Mouse (Mus musculus) MEL (cell line): ENCODE results near the gene Mgp. TPM values are rescaled to one million over a fixed set of nuclear protein-coding genes. Genes with fewer than 3 reads are reported as not detected.

Experiments
- DNase-seq: peaks from one replicate; pipeline ENCODE4 v3.0.0; 2011; ENCODE audit warnings: low read depth, low spot score
- H3K27ac ChIP-seq: 2 replicates; pipeline ENCODE4 v1.5.1; 2012; ENCODE audit warnings: low read depth, mild to moderate bottlenecking, control low read depth, low read length, moderate library complexity; ENCODE audit not compliant: control insufficient read depth
- H3K27me3 ChIP-seq, 2 experiments: fragments of 150-350 bp in 1 of 2; sonication (generic) in 1 of 2; 2 replicates each; pipeline ENCODE4 v1.6.1; 2012; ENCODE audit warnings: low read length in 2 of 2, mild to moderate bottlenecking in 2 of 2, improper control_type of control experiment in 1 of 2, moderate library complexity in 1 of 2; ENCODE audit not compliant: insufficient read depth in 2 of 2, control insufficient read depth in 1 of 2
- H3K36me3 ChIP-seq, 2 experiments: 2 replicates each; pipeline ENCODE4 v1.6.1; 2012 to 2014; ENCODE audit warnings: low read length in 2 of 2, improper control_type of control experiment in 1 of 2, inconsistent platforms in 1 of 2, mild to moderate bottlenecking in 1 of 2; ENCODE audit not compliant: insufficient read depth in 2 of 2, control insufficient read depth in 1 of 2
- H3K4me1 ChIP-seq, 2 experiments: fragments of 150-350 bp in 1 of 2; sonication (generic) in 1 of 2; 2 replicates each; pipeline ENCODE4 v1.6.1; 2012; ENCODE audit warnings: low read length in 2 of 2, improper control_type of control experiment in 1 of 2, mild to moderate bottlenecking in 1 of 2; ENCODE audit not compliant: insufficient read depth in 2 of 2, control insufficient read depth in 1 of 2
- H3K4me3 ChIP-seq, 2 experiments: fragments of 150-350 bp in 1 of 2; sonication (generic) in 1 of 2; 2 replicates each; pipeline ENCODE4 v1.5.1; 2012; ENCODE audit warnings: low read depth in 2 of 2, low read length in 2 of 2, mild to moderate bottlenecking in 2 of 2, moderate library complexity in 2 of 2, control low read depth in 1 of 2, improper control_type of control experiment in 1 of 2; ENCODE audit not compliant: control insufficient read depth in 1 of 2, insufficient read depth in 1 of 2
- H3K79me2 ChIP-seq: 2 replicates; pipeline ENCODE4 v1.6.1; 2012; ENCODE audit warnings: mild to moderate bottlenecking, low read length, moderate library complexity; ENCODE audit not compliant: control insufficient read depth, poor library complexity, insufficient read depth
- H3K9ac ChIP-seq: 2 replicates; pipeline ENCODE4 v1.6.1; 2012; ENCODE audit warnings: low read depth, mild to moderate bottlenecking, control low read depth, low read length, moderate library complexity; ENCODE audit not compliant: control insufficient read depth, poor library complexity, severe bottlenecking
- H3K9me3 ChIP-seq: fragments of 150-350 bp; sonication (generic); replicated peaks from 2 replicates; pipeline ENCODE4 v1.6.1; 2012; ENCODE audit warnings: mild to moderate bottlenecking, low read length, improper control_type of control experiment, moderate library complexity; ENCODE audit not compliant: insufficient read depth
- CHD1 ChIP-seq: IDR thresholded peaks from 2 replicates; pipeline ENCODE4 v1.6.1; 2012; ENCODE audit warnings: low read depth, mild to moderate bottlenecking, inconsistent platforms, low read length, improper control_type of control experiment
- ETS1 ChIP-seq: IDR thresholded peaks from 2 replicates; pipeline ENCODE4 v1.6.1; 2012; ENCODE audit warnings: low read depth, mild to moderate bottlenecking, inconsistent platforms, low read length, improper control_type of control experiment, moderate library complexity
- GABPA ChIP-seq: IDR thresholded peaks from 2 replicates; pipeline ENCODE4 v1.6.1; 2012; ENCODE audit warnings: low read depth, mild to moderate bottlenecking, inconsistent platforms, low read length, improper control_type of control experiment, moderate library complexity
- GATA1 ChIP-seq: IDR thresholded peaks from 2 replicates; pipeline ENCODE4 v1.6.1; 2011; ENCODE audit warnings: low read depth, low read length, improper control_type of control experiment
- HCFC1 ChIP-seq: IDR thresholded peaks from 2 replicates; pipeline ENCODE4 v1.6.1; 2012; ENCODE audit warnings: low read depth, mild to moderate bottlenecking, inconsistent platforms, low read length, improper control_type of control experiment, moderate library complexity
- KAT2A ChIP-seq: conservative IDR thresholded peaks from 2 replicates; pipeline ENCODE4 v1.6.1; 2012; ENCODE audit warnings: low read depth, low read length, improper control_type of control experiment, inconsistent platforms
- NRF1 ChIP-seq: IDR thresholded peaks from 2 replicates; pipeline ENCODE4 v1.6.1; 2014; ENCODE audit warnings: low read depth, mild to moderate bottlenecking, inconsistent platforms, low read length, improper control_type of control experiment, moderate library complexity; ENCODE audit not compliant: poor library complexity, insufficient read depth, severe bottlenecking
- POLR2AphosphoS2 ChIP-seq: IDR thresholded peaks from 2 replicates; pipeline ENCODE4 v1.6.1; 2011; ENCODE audit warnings: low read length, improper control_type of control experiment
- RAD21 ChIP-seq: IDR thresholded peaks from 2 replicates; pipeline ENCODE4 v1.6.1; 2011; ENCODE audit warnings: mild to moderate bottlenecking, low read depth, low read length, improper control_type of control experiment
- TAL1 ChIP-seq: IDR thresholded peaks from 2 replicates; pipeline ENCODE4 v1.6.1; 2012; ENCODE audit warnings: mild to moderate bottlenecking, inconsistent platforms, low read length, moderate library complexity, mixed read lengths
- TCF12 ChIP-seq: IDR thresholded peaks from 2 replicates; pipeline ENCODE4 v1.6.1; 2014; ENCODE audit warnings: low read depth, mild to moderate bottlenecking, inconsistent platforms, low read length, improper control_type of control experiment, moderate library complexity
- USF1 ChIP-seq: IDR thresholded peaks from 2 replicates; pipeline ENCODE4 v1.6.1; 2014; ENCODE audit warnings: low read depth, mild to moderate bottlenecking, inconsistent platforms, low read length, improper control_type of control experiment, moderate library complexity
- polyA plus RNA-seq, 2 experiments: library from polyadenylated mRNA; stranded (reverse) in 1 of 2; unstranded in 1 of 2; fragments of >175 nt in 1 of 2; fragments of >200 nt in 1 of 2; gene quantifications; 2 replicates each; pipeline versions ENCODE4 v1.2.1 to v1.2.4; 2012; ENCODE audit warnings: low replicate concordance in 2 of 2, low read depth in 1 of 2; ENCODE audit not compliant: insufficient read length in 2 of 2, insufficient read depth in 1 of 2, missing spikeins in 1 of 2
- total RNA-seq: library from RNA; depleted of rRNA; stranded (reverse); fragments of 300-350 nt; gene quantifications from 2 replicates; pipeline ENCODE4 v1.2.3, GENCODE M21; 2012; rRNA removed

Gene Mgp
- not detected in 2 replicates for total RNA-seq
- polyA plus RNA-seq: not detected

- Histone ChIP-seq H3K79me2 (no peaks in the 10 kb centered on the region), H3K9me3 (no peaks in the 10 kb centered on the region), H3K36me3 (no peaks in the 10 kb centered on the region), H3K27ac (no peak within 1 kb of the TSS), H3K27me3 (peaks cover 0 to 8% of the 10 kb centered on the region in 2 experiments; a peak in 3 of 4 replicates), H3K9ac (no peak within 1 kb of the TSS), H3K4me1 (no peaks in the 10 kb centered on the region), H3K4me3 (no peak within 1 kb of the TSS)
- TF ChIP-seq NRF1 (no peak), CHD1 (no peak), ETS1 (no peak), KAT2A (no peak), GABPA (no peak), RAD21 (no peak), POLR2AphosphoS2 (no peak)
- no peak for DNase-seq
Observed at GRCm38 (mm10) chr6:136875670-136876069, at the start of gene Mgp. TSS of gene Mgp (minus strand) at chr6:136875823.

GRCm38 (mm10) chr6:136925049-136925448 lies 49.4 kb upstream of the Mgp start:
- no peaks in the 10 kb centered on the region for H3K79me2 ChIP-seq
- no peak overlapping the region for H3K4me3 ChIP-seq
- no peaks in the 10 kb centered on the region for H3K9me3 ChIP-seq
- no peaks in the 10 kb centered on the region for H3K27me3 ChIP-seq
- DNase-seq: no peak
- TF ChIP-seq TAL1 (no peak), GATA1 (no peak), HCFC1 (no peak), POLR2AphosphoS2 (no peak), USF1 (no peak), KAT2A (no peak)
- H3K4me1 ChIP-seq: no peaks in the 10 kb centered on the region
- H3K27ac ChIP-seq: no peak overlapping the region
- peaks cover 0 to 4% of the 10 kb centered on the region in 2 experiments; a peak in 1 of 4 replicates for H3K36me3 ChIP-seq
- H3K9ac ChIP-seq: no peak overlapping the region

GRCm38 (mm10) chr6:136923532-136923931 lies 47.9 kb upstream of the Mgp start, which contains the start of gene Pde6h:
TSS of gene Pde6h (plus strand) at chr6:136923832.
- Histone ChIP-seq H3K36me3 (peaks cover 0 to 4% of the 10 kb centered on the region in 2 experiments; a peak in 1 of 4 replicates), H3K4me1 (no peaks in the 10 kb centered on the region), H3K4me3 (no peak within 1 kb of the TSS), H3K27me3 (no peaks in the 10 kb centered on the region), H3K9me3 (no peaks in the 10 kb centered on the region), H3K9ac (no peak within 1 kb of the TSS), H3K27ac (no peak within 1 kb of the TSS), H3K79me2 (no peaks in the 10 kb centered on the region)
- no peak for DNase-seq
- TF ChIP-seq TCF12: no peak
